Mouse (Mus musculus) liver, embryonic 12.5 days (tissue): ENCODE results near the gene Nek6. TPM values are rescaled to one million over a fixed set of nuclear protein-coding genes. Genes with fewer than 3 reads are reported as not detected.

Experiments
- ATAC-seq: fragments of 200-750 bp; cut with Nextera tagmentation; 2 replicates; pipeline ENCODE4 v1.8.0; 2017; ENCODE audit warnings: moderate number of reproducible peaks, mild to moderate bottlenecking, moderate library complexity
- H3K27ac ChIP-seq: fragments of 300-500 bp; sonication (generic); 2 replicates; pipeline ENCODE4 v1.5.1; 2016; ENCODE audit warnings: mild to moderate bottlenecking
- H3K27me3 ChIP-seq: fragments of 300-500 bp; sonication (generic); replicated peaks from 2 replicates; pipeline ENCODE4 v1.6.1; 2016; ENCODE audit warnings: mild to moderate bottlenecking, moderate library complexity
- H3K36me3 ChIP-seq: fragments of 300-500 bp; sonication (generic); 2 replicates; pipeline ENCODE4 v1.6.1; 2016; ENCODE audit warnings: mild to moderate bottlenecking, moderate library complexity
- H3K4me1 ChIP-seq: fragments of 300-500 bp; sonication (generic); 2 replicates; pipeline ENCODE4 v1.6.1; 2016
- H3K4me2 ChIP-seq: fragments of 300-500 bp; sonication (generic); 2 replicates; pipeline ENCODE4 v1.6.1; 2016; ENCODE audit warnings: mild to moderate bottlenecking, moderate library complexity
- H3K4me3 ChIP-seq: fragments of 300-500 bp; sonication (generic); 2 replicates; pipeline ENCODE4 v1.5.1; 2016; ENCODE audit warnings: mild to moderate bottlenecking, moderate library complexity
- H3K9ac ChIP-seq: fragments of 300-500 bp; sonication (generic); 2 replicates; pipeline ENCODE4 v1.6.1; 2016; ENCODE audit warnings: mild to moderate bottlenecking, moderate library complexity
- H3K9me3 ChIP-seq: fragments of 300-500 bp; sonication (generic); replicated peaks from 2 replicates; pipeline ENCODE4 v1.6.1; 2016; ENCODE audit warnings: mild to moderate bottlenecking, moderate library complexity
- WGBS: fragments of 180-500 bp; shearing (Covaris S2); methylation state at CpG from one replicate; pipeline ENCODE4 v1.1.7; 2016; ENCODE audit not compliant: insufficient replicate concordance; 5-methylcytosine and 5-hydroxymethylcytosine counted together
- polyA plus RNA-seq: library from polyadenylated mRNA; unstranded; fragments of >200 nt; fragmentation: Nextera tagmentation; extraction: Ambion mirVana; gene quantifications from 2 replicates; pipeline ENCODE4 v1.2.1, GENCODE M21; 2016

Gene Nek6
- polyA plus RNA-seq, 1 experiment from 2014 or later, result 45.7 TPM

DNA sequence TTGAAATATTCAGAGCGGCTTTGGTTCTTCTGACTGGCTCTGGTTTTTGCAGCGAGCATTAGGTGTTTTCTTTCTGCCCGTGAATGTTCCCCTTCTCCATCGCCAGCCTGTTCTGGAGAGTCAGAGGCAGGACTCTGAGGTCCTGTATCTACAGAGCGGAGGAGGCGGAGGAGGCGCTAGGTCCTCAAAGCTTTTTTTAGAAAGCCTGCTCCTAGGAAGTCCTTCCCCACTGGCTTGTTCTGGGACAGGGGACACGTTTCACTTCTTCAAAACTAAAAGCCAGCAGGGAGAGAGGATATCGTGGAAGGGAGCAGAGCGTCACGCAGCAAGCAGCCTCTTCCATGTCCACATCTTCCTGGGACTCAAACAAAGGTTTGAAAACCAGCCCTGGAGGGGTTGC lies 26.9 kb upstream of the Nek6 start:
- ATAC-seq, result no peak
- no peaks in the 10 kb centered on the region for H3K27me3 ChIP-seq
- 60% methylated on average over 11 of the region's 11 CpGs for WGBS
- no peak overlapping the region for H3K4me3 ChIP-seq
- no peaks in the 10 kb centered on the region for H3K9me3 ChIP-seq
- peaks cover 12% of the 10 kb centered on the region for H3K4me1 ChIP-seq
- H3K9ac ChIP-seq, result no peak overlapping the region
- no peak overlapping the region for H3K4me2 ChIP-seq
- peak overlapping the region; percentile 45; the same call in 1 of the 2 replicates for H3K27ac ChIP-seq
- H3K36me3 ChIP-seq, result no peaks in the 10 kb centered on the region

DNA sequence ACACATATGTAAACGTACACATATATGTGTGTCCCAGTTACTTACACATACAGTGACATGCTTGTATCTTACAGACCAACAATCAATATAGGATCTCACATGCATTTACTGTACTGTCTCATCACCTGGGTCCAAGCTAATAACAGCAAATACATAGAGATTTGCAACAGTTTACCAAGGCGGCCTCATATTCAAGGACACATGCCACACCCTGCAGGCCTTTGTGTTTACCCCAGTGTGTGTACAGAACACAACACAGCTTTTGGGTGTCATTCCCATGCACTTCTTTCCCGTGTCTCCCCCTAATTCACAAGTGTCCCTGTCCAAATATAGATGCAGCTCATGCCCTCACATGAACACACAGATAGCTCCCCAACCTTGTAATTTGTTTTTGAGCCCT lies 26.0 kb upstream of the Nek6 start:
- peaks cover 12% of the 10 kb centered on the region for H3K4me1 ChIP-seq
- H3K36me3 ChIP-seq, result no peaks in the 10 kb centered on the region
- H3K27me3 ChIP-seq, result no peaks in the 10 kb centered on the region
- H3K9me3 ChIP-seq, result no peaks in the 10 kb centered on the region
- peak overlapping the region; percentile 21; the same call in 1 of the 2 replicates for H3K4me2 ChIP-seq
- H3K4me3 ChIP-seq, result no peak overlapping the region
- ATAC-seq, result no peak; the same call in 1 of the 2 replicates
- peak overlapping the region; percentile 50; the same call in 1 of the 2 replicates for H3K27ac ChIP-seq
- H3K9ac ChIP-seq, result no peak overlapping the region
- WGBS, result 56% methylated on average over 3 of the region's 3 CpGs

DNA sequence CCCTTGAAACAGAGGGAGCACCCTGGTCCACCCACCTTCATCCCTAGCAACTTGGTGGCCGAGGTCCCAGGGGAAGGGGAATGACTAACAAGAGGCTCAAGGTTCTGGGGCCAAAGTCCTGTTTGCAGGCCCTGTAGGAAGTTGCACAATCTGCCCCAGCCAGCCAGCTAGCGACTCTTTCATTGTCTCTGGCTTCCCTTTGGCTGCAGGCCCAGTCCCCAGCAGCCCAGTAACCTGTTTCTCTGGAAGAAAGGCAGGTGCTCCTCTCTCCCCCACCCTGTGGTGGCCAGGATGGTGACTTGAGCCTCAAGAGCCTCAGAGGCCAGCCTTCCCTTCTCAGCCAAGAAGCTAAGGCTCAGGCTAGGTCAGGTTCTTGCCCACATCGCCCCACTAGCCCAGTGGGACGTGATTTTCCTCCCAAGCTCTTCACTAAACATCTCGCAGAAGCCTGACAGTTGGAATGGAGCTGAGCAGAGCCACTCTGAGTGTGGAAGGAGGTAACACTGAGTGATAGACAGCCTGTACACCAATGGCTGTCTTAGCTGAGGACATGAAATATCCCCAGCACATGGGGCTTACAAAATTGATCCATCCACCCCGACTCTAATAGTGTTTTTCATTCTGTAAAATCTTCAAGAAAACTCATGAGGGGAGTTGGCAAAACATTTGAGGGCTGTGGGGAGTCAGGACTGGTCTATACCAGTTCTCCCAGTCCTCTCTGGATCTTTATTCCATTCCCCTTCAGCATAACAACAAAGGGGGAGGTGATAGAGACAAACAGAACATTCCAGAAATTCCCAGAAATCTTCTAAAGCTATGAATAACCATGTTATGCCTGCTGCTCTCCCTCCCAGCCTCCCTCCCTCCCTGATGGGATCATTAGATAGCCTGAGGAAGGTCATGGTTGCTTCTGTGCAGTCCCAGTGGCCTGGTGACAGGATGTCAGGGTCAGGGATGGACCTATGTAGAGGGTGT lies 25.2 kb upstream of the Nek6 start:
- Histone ChIP-seq H3K4me1 (peaks cover 12% of the 10 kb centered on the region), H3K4me3 (no peak overlapping the region), H3K27me3 (no peaks in the 10 kb centered on the region), H3K36me3 (no peaks in the 10 kb centered on the region), H3K27ac (peak overlapping the region; percentile 72), H3K9ac (no peak overlapping the region), H3K4me2 (peak overlapping the region; percentile 21; the same call in 1 of the 2 replicates), H3K9me3 (no peaks in the 10 kb centered on the region)
- WGBS, result 45% methylated on average over 6 of the region's 6 CpGs
- peak; percentile 66 for ATAC-seq

DNA sequence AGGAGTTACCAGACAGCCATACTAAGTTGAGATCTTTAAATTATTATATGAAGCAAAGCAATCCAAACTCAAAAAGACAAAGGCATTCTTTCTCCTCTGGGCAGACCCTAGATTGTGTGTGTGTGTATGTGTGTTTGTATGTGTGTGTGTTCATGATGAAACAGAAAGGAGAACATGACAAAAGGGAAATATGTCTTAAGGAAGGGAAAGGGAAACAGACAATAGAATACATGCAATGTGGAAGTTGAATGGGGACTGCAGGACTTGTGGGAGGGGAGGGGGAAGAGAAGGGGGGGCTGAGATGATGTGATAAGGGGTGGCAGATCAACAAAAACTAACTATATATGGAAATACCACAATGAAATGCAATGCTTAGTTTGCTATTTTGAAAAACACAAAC lies 13.8 kb upstream of the Nek6 start:
- Histone ChIP-seq H3K27me3 (peaks cover 20% of the 10 kb centered on the region), H3K9ac (no peak overlapping the region), H3K4me2 (no peak overlapping the region), H3K4me3 (no peak overlapping the region), H3K36me3 (no peaks in the 10 kb centered on the region), H3K4me1 (no peaks in the 10 kb centered on the region), H3K9me3 (no peaks in the 10 kb centered on the region), H3K27ac (no peak overlapping the region)
- no peak for ATAC-seq

DNA sequence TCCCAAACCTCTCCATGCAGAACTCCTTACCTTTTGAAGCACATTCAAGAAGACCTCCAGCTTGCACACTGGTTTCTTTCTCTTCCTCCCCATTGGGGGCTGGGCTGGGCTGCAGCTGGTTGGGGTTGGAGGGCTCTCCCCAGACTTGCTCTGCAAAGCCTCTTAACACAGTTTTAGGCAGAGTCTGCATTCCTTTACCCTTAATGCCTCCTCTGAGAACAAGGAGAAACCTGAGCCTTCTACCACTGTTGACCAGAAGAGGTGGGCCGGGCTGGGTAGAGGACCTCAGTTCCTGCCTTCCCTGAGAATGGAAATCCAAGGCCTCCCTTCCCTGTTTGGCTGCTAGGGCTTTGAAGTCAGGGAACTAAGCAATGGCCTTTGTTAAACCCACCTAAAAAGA lies 9.8 kb upstream of the Nek6 start:
- ATAC-seq, result no peak
- 54% methylated on average over 1 of the region's 1 CpGs for WGBS

DNA sequence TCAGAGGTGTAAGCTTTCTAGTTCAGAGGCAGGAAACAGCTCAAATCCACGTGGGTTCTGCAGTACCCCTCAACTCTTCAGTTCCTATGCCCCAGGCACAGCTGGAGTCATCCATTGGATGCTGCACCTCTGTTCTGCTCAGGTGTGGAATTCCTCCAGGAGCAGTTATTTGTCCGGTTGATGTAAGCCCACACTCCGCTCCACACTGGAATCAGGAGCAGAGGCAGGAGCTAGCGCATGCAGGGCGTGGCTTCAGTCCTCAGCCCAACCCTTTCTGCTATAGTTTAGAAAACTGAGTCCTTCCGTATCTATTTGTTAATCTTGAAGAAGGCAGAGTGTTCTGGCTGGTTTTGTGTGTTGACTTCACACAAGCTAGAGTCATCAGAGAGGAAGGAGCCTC lies 9.3 kb upstream of the Nek6 start:
- H3K4me3 ChIP-seq, result no peak overlapping the region
- peaks cover 6% of the 10 kb centered on the region for H3K4me1 ChIP-seq
- no peak overlapping the region for H3K9ac ChIP-seq
- H3K9me3 ChIP-seq, result no peaks in the 10 kb centered on the region
- H3K36me3 ChIP-seq, result no peaks in the 10 kb centered on the region
- no peak overlapping the region for H3K4me2 ChIP-seq
- ATAC-seq, result no peak
- WGBS, result 60% methylated on average over 6 of the region's 6 CpGs
- no peak overlapping the region for H3K27ac ChIP-seq
- peaks cover 41% of the 10 kb centered on the region for H3K27me3 ChIP-seq

More for the DNA sequence above, 9.8 kb upstream of the Nek6 start:
- Histone ChIP-seq H3K27ac (no peak overlapping the region), H3K4me1 (peaks cover 1% of the 10 kb centered on the region), H3K4me3 (no peak overlapping the region), H3K9ac (no peak overlapping the region), H3K4me2 (no peak overlapping the region), H3K36me3 (no peaks in the 10 kb centered on the region), H3K27me3 (peaks cover 41% of the 10 kb centered on the region), H3K9me3 (no peaks in the 10 kb centered on the region)

DNA sequence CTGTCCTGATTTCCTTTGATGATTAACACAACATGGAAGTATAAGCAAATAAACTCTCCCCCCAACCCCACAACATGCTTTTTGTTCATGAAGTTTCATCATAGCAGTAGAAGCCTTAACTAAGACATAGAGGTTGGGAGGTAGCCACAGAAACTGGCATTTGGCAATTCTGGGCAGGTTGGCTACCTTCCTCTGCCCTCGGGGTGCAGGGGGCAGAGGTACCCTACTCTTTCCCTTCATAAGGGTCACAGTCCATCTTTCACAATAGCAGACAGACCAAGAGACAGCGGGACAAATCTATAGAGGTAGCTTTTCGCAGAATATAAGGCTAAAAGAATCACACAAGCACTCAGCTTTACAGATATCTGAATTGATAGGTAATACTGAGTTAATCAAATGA lies 8.7 kb upstream of the Nek6 start:
- peaks cover 41% of the 10 kb centered on the region for H3K27me3 ChIP-seq
- H3K27ac ChIP-seq, result no peak overlapping the region
- no peak overlapping the region for H3K4me2 ChIP-seq
- H3K4me1 ChIP-seq, result peaks cover 13% of the 10 kb centered on the region
- WGBS, result 52% methylated on average over 3 of the region's 3 CpGs
- H3K36me3 ChIP-seq, result no peaks in the 10 kb centered on the region
- ATAC-seq, result no peak
- H3K9ac ChIP-seq, result no peak overlapping the region
- H3K9me3 ChIP-seq, result no peaks in the 10 kb centered on the region
- no peak overlapping the region for H3K4me3 ChIP-seq

DNA sequence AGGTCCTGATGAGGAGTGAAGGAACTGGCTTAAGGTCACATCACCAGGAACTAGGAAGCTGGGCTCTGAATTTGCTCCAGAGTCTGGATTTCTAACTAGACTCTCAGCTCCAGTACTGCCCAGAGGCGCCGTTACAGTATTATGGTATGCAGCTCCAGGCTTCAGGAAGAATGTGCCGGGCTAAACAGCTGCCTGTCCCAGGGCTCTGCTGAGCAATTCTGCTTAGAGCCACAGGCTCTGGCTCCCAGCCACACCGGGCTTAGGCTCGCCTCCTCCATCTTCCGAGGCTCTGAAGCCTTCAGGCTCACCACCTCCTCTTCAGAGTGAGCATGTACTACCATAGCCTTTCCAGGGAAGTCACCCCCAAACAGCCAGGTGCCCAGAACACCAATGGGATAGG lies 7.1 kb upstream of the Nek6 start:
- no peak overlapping the region for H3K27ac ChIP-seq
- H3K9me3 ChIP-seq, result no peaks in the 10 kb centered on the region
- peaks cover 13% of the 10 kb centered on the region for H3K4me1 ChIP-seq
- no peak overlapping the region for H3K9ac ChIP-seq
- no peak overlapping the region for H3K4me3 ChIP-seq
- no peak overlapping the region for H3K4me2 ChIP-seq
- peaks cover 53% of the 10 kb centered on the region for H3K27me3 ChIP-seq
- no peaks in the 10 kb centered on the region for H3K36me3 ChIP-seq
- no peak for ATAC-seq
- WGBS, result 63% methylated on average over 6 of the region's 6 CpGs

DNA sequence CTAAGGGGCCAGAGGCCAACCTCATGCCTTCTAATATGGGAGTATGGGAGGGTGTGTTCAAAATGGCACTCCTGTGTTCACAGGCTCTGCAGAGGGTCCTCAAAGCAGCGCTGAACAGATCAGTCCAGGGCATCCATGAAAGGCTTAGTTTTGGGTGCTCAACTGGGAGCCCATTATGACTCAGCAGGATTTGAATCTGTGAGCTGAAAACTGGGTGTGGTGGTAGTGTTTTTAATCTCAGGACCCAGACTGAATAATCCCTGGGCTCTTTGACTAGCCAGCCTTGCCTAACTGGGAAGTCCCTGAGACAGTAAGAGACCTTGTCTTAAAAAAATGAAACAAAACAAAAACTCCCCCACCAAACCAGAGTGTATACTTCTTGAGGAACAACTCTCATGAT lies 4.3 kb upstream of the Nek6 start:
- Histone ChIP-seq H3K27me3 (peaks cover 62% of the 10 kb centered on the region), H3K9me3 (no peaks in the 10 kb centered on the region), H3K9ac (no peak overlapping the region), H3K4me2 (no peak overlapping the region), H3K36me3 (no peaks in the 10 kb centered on the region), H3K27ac (no peak overlapping the region), H3K4me3 (no peak overlapping the region), H3K4me1 (peaks cover 19% of the 10 kb centered on the region)
- 89% methylated on average over 1 of the region's 1 CpGs for WGBS
- peak; percentile 50 for ATAC-seq

DNA sequence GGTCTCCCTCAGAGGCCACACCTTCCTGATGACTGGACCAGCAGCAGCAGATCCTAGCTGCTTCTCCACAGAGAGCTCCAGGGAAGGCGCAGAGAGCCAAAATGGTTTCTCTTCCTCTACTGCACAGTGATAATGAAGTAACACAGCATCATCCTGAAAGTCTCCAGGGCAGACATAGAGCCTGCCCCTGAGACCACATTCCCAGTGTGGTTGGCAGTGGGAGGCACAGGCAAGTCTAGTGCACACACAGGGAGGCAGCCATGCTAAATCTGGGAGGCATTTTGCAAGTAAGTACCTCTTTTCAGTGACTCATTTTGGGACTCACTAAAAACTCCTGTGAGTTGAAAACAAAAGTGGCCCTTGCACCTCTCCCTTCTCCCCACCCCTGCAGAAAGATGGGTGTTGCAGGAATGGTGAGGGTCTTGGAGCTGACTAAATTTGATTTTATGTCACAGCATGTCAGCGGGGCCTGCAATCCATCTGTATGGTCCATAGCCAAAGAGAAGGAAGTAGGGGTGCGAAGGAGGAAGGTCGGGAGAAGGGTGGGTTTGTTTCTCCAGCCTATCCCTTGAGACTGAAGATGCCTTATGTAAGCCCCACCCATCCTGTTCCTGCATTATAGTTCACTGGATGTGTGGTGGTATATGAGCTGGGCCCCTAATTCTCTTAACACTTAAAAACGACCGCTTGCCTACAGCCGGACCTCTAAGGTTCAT lies 2.3 kb upstream of the Nek6 start:
- 74% methylated on average over 7 of the region's 7 CpGs for WGBS

DNA sequence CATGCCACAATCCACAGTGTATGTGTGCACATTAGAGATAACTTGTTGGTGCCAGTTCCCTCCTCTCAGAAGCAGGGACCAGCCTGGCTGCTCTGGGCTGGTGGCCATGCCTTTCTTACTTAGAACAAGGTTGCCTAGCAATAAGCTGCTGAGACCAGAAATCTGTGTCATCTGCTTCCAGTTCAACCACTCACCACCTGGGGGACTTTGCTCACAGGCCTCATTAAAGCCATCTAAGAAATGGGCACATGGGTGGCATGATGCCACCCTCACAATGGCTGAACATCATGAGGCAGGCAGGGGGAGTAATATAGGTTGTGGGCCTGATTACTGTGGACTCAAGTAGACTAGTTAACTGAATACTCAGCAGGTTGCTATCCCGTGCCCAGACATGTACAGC lies 1.3 kb upstream of the Nek6 start:
- Histone ChIP-seq H3K4me1 (peaks cover 38% of the 10 kb centered on the region), H3K9ac (no peak overlapping the region), H3K9me3 (no peaks in the 10 kb centered on the region), H3K4me3 (no peak overlapping the region), H3K27ac (no peak overlapping the region), H3K27me3 (peaks cover 71% of the 10 kb centered on the region), H3K4me2 (no peak overlapping the region), H3K36me3 (no peaks in the 10 kb centered on the region)
- WGBS, result 81% methylated on average over 1 of the region's 1 CpGs
- no peak for ATAC-seq

More for the DNA sequence above, 2.3 kb upstream of the Nek6 start:
- Histone ChIP-seq H3K4me1 (peaks cover 31% of the 10 kb centered on the region), H3K36me3 (no peaks in the 10 kb centered on the region), H3K27ac (no peak overlapping the region), H3K4me2 (no peak overlapping the region), H3K9ac (no peak overlapping the region), H3K9me3 (no peaks in the 10 kb centered on the region), H3K4me3 (no peak overlapping the region), H3K27me3 (peaks cover 71% of the 10 kb centered on the region)
- ATAC-seq, result no peak
